Mouse (Mus musculus) megakaryocyte, embryonic 14.5 days (primary cell): Measurements from ENCODE around the gene Pex6.

Experiments
- FLI1 ChIP-seq: IDR thresholded peaks from 2 replicates; pipeline ENCODE4 v1.6.1; 2012; ENCODE audit warnings: low read length, inconsistent platforms, mixed read lengths
- GATA1 ChIP-seq: IDR thresholded peaks from 3 replicates; pipeline ENCODE4 v1.6.1; 2012; ENCODE audit warnings: mixed read lengths, low read length, inconsistent platforms, borderline replicate concordance

- TF ChIP-seq GATA1 (no peak), FLI1 (no peak)
Measured at GRCm38 (mm10) chr17:46678416-46678815, 32.8 kb upstream of the Pex6 start, which contains the start of gene Mea1.
